Mouse (Mus musculus): ENCODE measurements around the gene Ipo4. TPM values are rescaled to one million over a fixed set of nuclear protein-coding genes. Genes with fewer than 3 reads are reported as not detected.
A peak's percentile ranks its signal among the peaks of the same experiment; 100 is the strongest.

Gene Ipo4
- polyA plus RNA-seq, 1 experiment from 2014 or later: 126 TPM

GRCm38 (mm10) chr14:55651528-55651927 is 15.8 kb upstream of the Ipo4 start:
- DNase-seq (ENCODE audit: low spot score): no peak
- Histone ChIP-seq H3K27ac (replicated peaks) (no peak overlapping the region), H3K27me3 (replicated peaks; ENCODE audit: low read depth, poor library complexity, severe bottlenecking) (no peaks in the 10 kb centered on the region), H3K4me3 (no peak overlapping the region), H3K4me1 (peaks cover 3% of the 10 kb centered on the region; the same call in 1 of the 2 replicates), H3K9me3 (no peaks in the 10 kb centered on the region), H3K36me3 (replicated peaks) (peaks cover 18% of the 10 kb centered on the region)
- 87% methylated on average over 7 of the region's 7 CpGs for WGBS

GRCm38 (mm10) chr14:55649884-55650283 is 14.1 kb upstream of the Ipo4 start, which contains the start of gene Tssk4:
Gene Tssk4, plus strand, starts transcription at chr14:55650184.
- no peak for DNase-seq (ENCODE audit: low spot score)
- Histone ChIP-seq H3K27me3 (replicated peaks; ENCODE audit: low read depth, poor library complexity, severe bottlenecking) (no peaks in the 10 kb centered on the region), H3K4me1 (peaks cover 8% of the 10 kb centered on the region), H3K9me3 (no peaks in the 10 kb centered on the region), H3K27ac (replicated peaks) (no peak within 1 kb of the TSS), H3K4me3 (no peak within 1 kb of the TSS), H3K36me3 (replicated peaks) (peaks cover 33% of the 10 kb centered on the region)
- 93% methylated on average over 2 of the region's 2 CpGs for WGBS

- peaks cover 53% of the 10 kb centered on the region for H3K36me3 ChIP-seq (replicated peaks)
- H3K4me3 ChIP-seq: peak overlapping the region; percentile 86
- 28% methylated on average over 17 of the region's 17 CpGs for WGBS
- no peaks in the 10 kb centered on the region for H3K27me3 ChIP-seq (replicated peaks; ENCODE audit: low read depth, poor library complexity, severe bottlenecking)
- H3K27ac ChIP-seq (replicated peaks): peak overlapping the region; percentile 99
- peaks cover 26% of the 10 kb centered on the region for H3K4me1 ChIP-seq
- no peaks in the 10 kb centered on the region for H3K9me3 ChIP-seq
- DNase-seq (ENCODE audit: low spot score): no peak
Measured at GRCm38 (mm10) chr14:55644261-55644888, 8.6 kb upstream of the Ipo4 start.

GRCm38 (mm10) chr14:55643060-55643907 is 7.5 kb upstream of the Ipo4 start, which contains the start of gene Tm9sf1:
Gene Tm9sf1, minus strand, starts transcription at chr14:55643806.
- peaks cover 64% of the 10 kb centered on the region for H3K36me3 ChIP-seq (replicated peaks)
- H3K4me3 ChIP-seq: peak within 1 kb of the TSS; percentile 86
- WGBS: under 1% methylated on average over 89 of the region's 89 CpGs
- no peaks in the 10 kb centered on the region for H3K27me3 ChIP-seq (replicated peaks; ENCODE audit: low read depth, poor library complexity, severe bottlenecking)
- peak within 1 kb of the TSS; percentile 99 for H3K27ac ChIP-seq (replicated peaks)
- peaks cover 26% of the 10 kb centered on the region for H3K4me1 ChIP-seq
- peak; percentile 87 for DNase-seq (ENCODE audit: low spot score)
- no peaks in the 10 kb centered on the region for H3K9me3 ChIP-seq

- peak overlapping the region; percentile 86 for H3K4me3 ChIP-seq
- H3K27me3 ChIP-seq (replicated peaks; ENCODE audit: low read depth, poor library complexity, severe bottlenecking): no peaks in the 10 kb centered on the region
- peaks cover 26% of the 10 kb centered on the region for H3K4me1 ChIP-seq
- H3K9me3 ChIP-seq: no peaks in the 10 kb centered on the region
- peak overlapping the region; percentile 99 for H3K27ac ChIP-seq (replicated peaks)
- DNase-seq (ENCODE audit: low spot score): no peak
- peaks cover 68% of the 10 kb centered on the region for H3K36me3 ChIP-seq (replicated peaks)
- WGBS: 24% methylated on average over 8 of the region's 8 CpGs
Measured at GRCm38 (mm10) chr14:55642679-55643059, 6.9 kb upstream of the Ipo4 start.

- Histone ChIP-seq H3K9me3 (no peaks in the 10 kb centered on the region), H3K4me1 (peaks cover 26% of the 10 kb centered on the region), H3K36me3 (replicated peaks) (peaks cover 69% of the 10 kb centered on the region), H3K27ac (replicated peaks) (no peak overlapping the region), H3K27me3 (replicated peaks; ENCODE audit: low read depth, poor library complexity, severe bottlenecking) (no peaks in the 10 kb centered on the region), H3K4me3 (no peak overlapping the region)
- no peak for DNase-seq (ENCODE audit: low spot score)
- 95% methylated on average over 13 of the region's 13 CpGs for WGBS
Measured at GRCm38 (mm10) chr14:55641291-55641690, 5.5 kb upstream of the Ipo4 start.

GRCm38 (mm10) chr14:55640816-55641215 is 5.1 kb upstream of the Ipo4 start:
- Histone ChIP-seq H3K27ac (replicated peaks) (no peak overlapping the region), H3K4me3 (no peak overlapping the region), H3K9me3 (no peaks in the 10 kb centered on the region), H3K36me3 (replicated peaks) (peaks cover 68% of the 10 kb centered on the region), H3K27me3 (replicated peaks; ENCODE audit: low read depth, poor library complexity, severe bottlenecking) (no peaks in the 10 kb centered on the region), H3K4me1 (peaks cover 26% of the 10 kb centered on the region)
- DNase-seq (ENCODE audit: low spot score): no peak
- 98% methylated on average over 14 of the region's 14 CpGs for WGBS

GRCm38 (mm10) chr14:55637795-55638194 is 2.0 kb upstream of the Ipo4 start, which contains the start of gene Gm49378:
Gene Gm49378, minus strand, starts transcription at chr14:55637895.
- Histone ChIP-seq H3K4me3 (no peak within 1 kb of the TSS), H3K4me1 (peaks cover 26% of the 10 kb centered on the region), H3K27ac (replicated peaks) (no peak within 1 kb of the TSS), H3K36me3 (replicated peaks) (peaks cover 75% of the 10 kb centered on the region), H3K9me3 (no peaks in the 10 kb centered on the region), H3K27me3 (replicated peaks; ENCODE audit: low read depth, poor library complexity, severe bottlenecking) (no peaks in the 10 kb centered on the region)
- no peak for DNase-seq (ENCODE audit: low spot score)
- 96% methylated on average over 9 of the region's 9 CpGs for WGBS

- H3K4me1 ChIP-seq: peaks cover 18% of the 10 kb centered on the region
- no peaks in the 10 kb centered on the region for H3K27me3 ChIP-seq (replicated peaks; ENCODE audit: low read depth, poor library complexity, severe bottlenecking)
- H3K9me3 ChIP-seq: no peaks in the 10 kb centered on the region
- peak overlapping the region; percentile 83 for H3K27ac ChIP-seq (replicated peaks)
- DNase-seq (ENCODE audit: low spot score): no peak
- peaks cover 85% of the 10 kb centered on the region for H3K36me3 ChIP-seq (replicated peaks)
- WGBS: 3% methylated on average over 23 of the region's 23 CpGs
- peak overlapping the region; percentile 70 for H3K4me3 ChIP-seq
Measured at GRCm38 (mm10) chr14:55634874-55635522, 759 bp downstream of the Ipo4 start.

- Histone ChIP-seq H3K4me1 (peaks cover 5% of the 10 kb centered on the region), H3K27ac (replicated peaks) (no peak overlapping the region), H3K4me3 (no peak overlapping the region), H3K36me3 (replicated peaks) (peaks cover 100% of the 10 kb centered on the region), H3K9me3 (no peaks in the 10 kb centered on the region), H3K27me3 (replicated peaks; ENCODE audit: low read depth, poor library complexity, severe bottlenecking) (no peaks in the 10 kb centered on the region)
- WGBS: 52% methylated on average over 5 of the region's 5 CpGs
- DNase-seq (ENCODE audit: low spot score): peak; percentile 55
Measured at GRCm38 (mm10) chr14:55629312-55629711, 6.4 kb downstream of the Ipo4 start.

GRCm38 (mm10) chr14:55628077-55628827 is 7.5 kb downstream of the Ipo4 start:
- DNase-seq (ENCODE audit: low spot score): no peak
- WGBS: 91% methylated on average over 27 of the region's 27 CpGs
- peaks cover 100% of the 10 kb centered on the region for H3K36me3 ChIP-seq (replicated peaks)

More at GRCm38 (mm10) chr14:55628077-55628827, 7.5 kb downstream of the Ipo4 start:
- Histone ChIP-seq H3K27me3 (replicated peaks; ENCODE audit: low read depth, poor library complexity, severe bottlenecking) (no peaks in the 10 kb centered on the region), H3K4me3 (no peak overlapping the region), H3K27ac (replicated peaks) (no peak overlapping the region), H3K9me3 (no peaks in the 10 kb centered on the region), H3K4me1 (no peaks in the 10 kb centered on the region)

Measured in embryonic facial prominence, embryonic 10.5 days (tissue).